Mouse (Mus musculus): ENCODE measurements around the gene Cit.

- TF ChIP-seq CTCF (IDR thresholded peaks at IDR 0.05 in 2 of 3, conservative IDR thresholded peaks at IDR 0.05 in 1 of 3; ENCODE audit: control insufficient read depth in 1 of 3, insufficient read depth in 1 of 3, low read depth in 2 of 3, low read length in 3 of 3, poor library complexity in 1 of 3, severe bottlenecking in 1 of 3), result no peak
- TF ChIP-seq ZKSCAN1 (IDR thresholded peaks at IDR 0.05; ENCODE audit: low read depth, low read length), result no peak
- TF ChIP-seq TCF12 (IDR thresholded peaks at IDR 0.05; ENCODE audit: low read depth, low read length), result no peak
- TF ChIP-seq EP300 (IDR thresholded peaks at IDR 0.05; ENCODE audit: low read depth in 1 of 2, low read length in 2 of 2), result no peak
- no peak for TF ChIP-seq BHLHE40 (IDR thresholded peaks at IDR 0.05; ENCODE audit: borderline replicate concordance, low read depth, low read length)
- TF ChIP-seq TBP (IDR thresholded peaks at IDR 0.05; ENCODE audit: low read depth, low read length), result no peak
- TF ChIP-seq POLR2A (IDR thresholded peaks at IDR 0.05; ENCODE audit: control insufficient read depth in 1 of 2, insufficient read depth in 1 of 2, low read depth in 1 of 2, low read length in 2 of 2, poor library complexity in 1 of 2), result no peak
These were observed 27.9 kb downstream of the Cit start for GRCm38 (mm10) chr5:115872956-115873355.

All from MEL (cell line).